Mouse (Mus musculus): Measurements from ENCODE around the gene Trnt1.

- TF ChIP-seq CTCF (IDR thresholded peaks at IDR 0.05; ENCODE audit: borderline replicate concordance, insufficient read depth, low read depth, low read length) (no peak), POLR2A (IDR thresholded peaks at IDR 0.05; ENCODE audit: borderline replicate concordance, insufficient read depth, low read length) (no peak)
Measured at GRCm38 (mm10) chr6:106743556-106744233, 25.2 kb upstream of the Trnt1 start.

All from cerebellum, adult 2 months (tissue).